Mouse (Mus musculus): ENCODE measurements around the gene Dock6. TPM values are rescaled to one million over a fixed set of nuclear protein-coding genes. Genes with fewer than 3 reads are reported as not detected.
"Not testable (repeated sequence)": the region's sequence is repeated elsewhere in the genome, so short reads cannot be mapped to it uniquely, and the experiment has no call there.

Gene Dock6
- 42.3 and 42.6 TPM in 2 replicates for polyA plus RNA-seq (2012; rRNA removed)

- Histone ChIP-seq H3K4me3 (ENCODE audit: insufficient read depth, low read length) (peak within 1 kb of the TSS; percentile 34), H3K27ac (ENCODE audit: insufficient read depth, low read length) (no peak within 1 kb of the TSS), H3K4me1 (ENCODE audit: control insufficient read depth, insufficient read depth, low read length) (no peaks in the 10 kb centered on the region)
- TF ChIP-seq POLR2A (IDR thresholded peaks at IDR 0.05; ENCODE audit: extremely low read depth, insufficient read depth, low read length) (no peak), CTCF (IDR thresholded peaks at IDR 0.05; ENCODE audit: extremely low read depth, insufficient read depth, low read length) (no peak)
These were observed at the start of gene Dock6 for GRCm38 (mm10) chr9:21852128-21853091. Gene Dock6 (minus strand): TSS chr9:21852635.

- TF ChIP-seq POLR2A (IDR thresholded peaks at IDR 0.05; ENCODE audit: extremely low read depth, insufficient read depth, low read length), result peak; percentile 52; the same call in 1 of the 2 replicates
- TF ChIP-seq CTCF (IDR thresholded peaks at IDR 0.05; ENCODE audit: extremely low read depth, insufficient read depth, low read length), result no peak
- H3K4me3 ChIP-seq (ENCODE audit: insufficient read depth, low read length), result peak overlapping the region; percentile 43
- no peaks in the 10 kb centered on the region for H3K4me1 ChIP-seq (ENCODE audit: control insufficient read depth, insufficient read depth, low read length)
- no peak overlapping the region for H3K27ac ChIP-seq (ENCODE audit: insufficient read depth, low read length)
These were observed 48.9 kb upstream of the Dock6 start for GRCm38 (mm10) chr9:21901223-21901820.

DNA sequence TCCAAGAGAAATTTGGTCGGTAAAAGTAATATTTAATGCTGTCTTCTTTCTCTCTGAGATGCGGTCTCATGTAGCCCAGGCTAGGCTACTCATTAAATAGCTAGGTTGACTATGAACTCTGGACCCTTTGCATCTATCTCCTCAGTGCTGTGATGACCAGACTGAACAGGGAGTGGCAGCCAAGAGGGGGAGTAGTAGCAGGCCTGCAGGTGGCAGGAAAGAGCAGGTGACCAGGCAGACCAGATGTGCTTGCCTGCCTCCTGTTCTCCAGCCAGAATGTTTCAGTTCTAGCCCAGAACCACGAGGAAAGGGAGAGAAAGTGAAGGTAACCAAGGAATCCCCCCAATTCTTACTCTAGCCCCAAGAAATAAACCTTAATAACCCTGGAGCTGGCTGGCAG, 36.8 kb upstream of the Dock6 start:
- Histone ChIP-seq H3K27ac (ENCODE audit: insufficient read depth, low read length) (no peak overlapping the region), H3K4me1 (ENCODE audit: control insufficient read depth, insufficient read depth, low read length) (no peaks in the 10 kb centered on the region), H3K4me3 (ENCODE audit: insufficient read depth, low read length) (no peak overlapping the region)
- no peak for TF ChIP-seq CTCF (IDR thresholded peaks at IDR 0.05; ENCODE audit: extremely low read depth, insufficient read depth, low read length)

DNA sequence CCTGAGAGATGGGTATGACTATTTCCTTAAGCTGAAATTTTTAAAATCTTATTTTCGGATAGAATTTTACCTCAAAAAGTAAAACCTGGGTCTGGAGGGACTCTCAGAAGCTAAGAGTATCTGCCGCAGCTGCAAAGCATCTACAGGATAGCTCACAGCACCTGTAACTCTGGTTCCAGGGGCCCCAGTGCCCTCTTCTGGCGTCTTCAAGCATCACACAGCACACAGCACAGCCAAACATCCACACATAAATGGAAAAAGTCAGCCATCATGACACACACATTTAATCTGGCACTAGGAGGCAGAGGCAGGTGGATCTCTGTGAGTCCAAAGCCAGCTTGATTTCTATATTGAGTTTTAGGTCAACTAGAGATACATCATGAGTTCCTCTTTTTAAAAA, 24.2 kb upstream of the Dock6 start:
- H3K27ac ChIP-seq (ENCODE audit: insufficient read depth, low read length), result no peak overlapping the region
- TF ChIP-seq POLR2A (IDR thresholded peaks at IDR 0.05; ENCODE audit: extremely low read depth, insufficient read depth, low read length), result no peak
- 0 out of 2 replicates have a peak, but pooled peaks have one; percentile 8 for TF ChIP-seq CTCF (IDR thresholded peaks at IDR 0.05; ENCODE audit: extremely low read depth, insufficient read depth, low read length)
- H3K4me1 ChIP-seq (ENCODE audit: control insufficient read depth, insufficient read depth, low read length), result no peaks in the 10 kb centered on the region
- no peak overlapping the region for H3K4me3 ChIP-seq (ENCODE audit: insufficient read depth, low read length)

DNA sequence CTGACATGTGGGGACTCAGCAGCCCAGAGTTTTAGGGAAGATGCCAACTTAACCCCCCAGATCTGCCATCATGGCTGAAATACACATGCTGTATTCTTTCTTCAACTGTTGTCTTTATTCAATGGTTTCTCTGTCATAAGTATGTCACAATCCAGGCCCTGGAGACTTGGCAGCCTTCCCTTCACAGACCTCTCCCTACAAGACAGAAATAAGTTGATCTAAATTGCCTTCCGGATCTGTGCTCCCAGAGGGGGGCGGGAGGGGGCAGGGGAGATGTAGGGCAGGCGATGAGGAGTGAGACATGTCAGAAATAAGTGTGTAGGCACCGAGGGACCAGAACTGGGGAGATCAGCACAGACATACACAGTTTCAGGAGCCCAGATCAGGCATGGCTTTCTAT, 19.8 kb upstream of the Dock6 start:
- H3K27ac ChIP-seq (ENCODE audit: insufficient read depth, low read length), result no peak overlapping the region

DNA sequence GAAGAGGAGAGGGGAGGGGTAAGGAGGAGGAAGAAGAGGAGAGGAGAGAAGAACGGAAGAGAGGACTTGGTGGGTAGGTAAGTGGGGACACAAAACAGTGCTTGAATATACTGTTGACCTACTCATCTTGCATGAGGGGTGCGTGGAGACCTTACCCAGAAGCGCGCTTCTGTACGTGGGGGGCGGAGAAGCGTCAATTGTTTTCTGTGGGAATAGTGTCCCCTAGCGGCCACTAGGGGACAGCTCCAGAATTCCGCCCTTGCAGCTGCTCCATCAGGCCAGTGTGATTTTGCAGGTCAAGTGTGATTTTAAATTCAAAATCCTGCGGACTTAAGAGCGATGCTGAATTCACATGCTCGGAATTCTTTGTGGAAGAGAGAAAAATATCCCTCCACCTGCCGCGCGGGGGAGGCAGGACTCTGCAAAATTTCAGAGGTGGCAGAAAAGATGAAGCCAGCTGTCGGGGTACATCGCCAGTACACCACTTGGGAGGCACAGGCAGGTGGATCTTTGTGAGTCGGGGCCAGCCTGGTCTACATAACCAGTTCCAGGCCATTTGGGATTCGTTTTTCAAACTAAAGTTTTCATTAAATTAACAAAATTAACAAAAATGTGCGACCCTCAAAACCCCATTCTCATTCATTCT, 18.6 kb upstream of the Dock6 start:
- Histone ChIP-seq H3K4me1 (ENCODE audit: control insufficient read depth, insufficient read depth, low read length) (0 out of 2 replicates have a peak, but pooled peaks cover 1% of the 10 kb centered on the region), H3K27ac (ENCODE audit: insufficient read depth, low read length) (no peak overlapping the region), H3K4me3 (ENCODE audit: insufficient read depth, low read length) (no peak overlapping the region)
- TF ChIP-seq CTCF (IDR thresholded peaks at IDR 0.05; ENCODE audit: extremely low read depth, insufficient read depth, low read length), result peak; percentile 78
- no peak for TF ChIP-seq POLR2A (IDR thresholded peaks at IDR 0.05; ENCODE audit: extremely low read depth, insufficient read depth, low read length)

More for the DNA sequence above, 19.8 kb upstream of the Dock6 start:
- TF ChIP-seq CTCF (IDR thresholded peaks at IDR 0.05; ENCODE audit: extremely low read depth, insufficient read depth, low read length), result no peak
- no peak for TF ChIP-seq POLR2A (IDR thresholded peaks at IDR 0.05; ENCODE audit: extremely low read depth, insufficient read depth, low read length)
- 0 out of 2 replicates have a peak, but pooled peaks cover 1% of the 10 kb centered on the region for H3K4me1 ChIP-seq (ENCODE audit: control insufficient read depth, insufficient read depth, low read length)
- H3K4me3 ChIP-seq (ENCODE audit: insufficient read depth, low read length), result no peak overlapping the region

GRCm38 (mm10) chr9:21869290-21869689, 16.9 kb upstream of the Dock6 start:
- not testable (repeated sequence) for H3K4me1 ChIP-seq (ENCODE audit: control insufficient read depth, insufficient read depth, low read length); H3K4me3 ChIP-seq (ENCODE audit: insufficient read depth, low read length); H3K27ac ChIP-seq (ENCODE audit: insufficient read depth, low read length)

DNA sequence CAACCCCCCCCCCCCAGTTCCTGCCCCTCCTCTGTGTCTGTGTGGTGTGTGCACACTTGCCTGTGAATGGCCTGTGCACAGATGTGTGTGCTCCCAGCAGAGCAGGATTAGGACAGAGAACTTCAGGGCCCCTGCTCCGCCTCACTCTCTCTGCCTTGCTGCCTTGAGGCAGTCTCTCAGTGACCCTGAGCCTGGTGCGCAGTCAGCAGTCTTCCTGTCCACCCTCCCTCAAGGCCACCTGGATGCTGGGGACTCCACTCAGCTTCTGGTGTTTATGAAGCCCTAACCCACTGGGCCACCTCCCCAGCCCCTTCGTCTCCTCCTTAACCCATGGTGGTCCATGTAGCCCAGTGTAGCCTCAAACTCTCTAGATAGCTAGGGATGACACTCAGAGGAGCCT, 15.3 kb upstream of the Dock6 start:
- TF ChIP-seq CTCF (IDR thresholded peaks at IDR 0.05; ENCODE audit: extremely low read depth, insufficient read depth, low read length), result no peak
- no peak for TF ChIP-seq POLR2A (IDR thresholded peaks at IDR 0.05; ENCODE audit: extremely low read depth, insufficient read depth, low read length)
- Histone ChIP-seq H3K4me3 (ENCODE audit: insufficient read depth, low read length) (no peak overlapping the region), H3K27ac (ENCODE audit: insufficient read depth, low read length) (no peak overlapping the region), H3K4me1 (ENCODE audit: control insufficient read depth, insufficient read depth, low read length) (0 out of 2 replicates have a peak, but pooled peaks cover 1% of the 10 kb centered on the region)

GRCm38 (mm10) chr9:21866641-21867040, 14.2 kb upstream of the Dock6 start:
- Histone ChIP-seq H3K4me1 (ENCODE audit: control insufficient read depth, insufficient read depth, low read length) (0 out of 2 replicates have a peak, but pooled peaks cover 1% of the 10 kb centered on the region), H3K27ac (ENCODE audit: insufficient read depth, low read length) (peak overlapping the region; percentile 40; the same call in 1 of the 2 replicates)

More at GRCm38 (mm10) chr9:21866641-21867040, 14.2 kb upstream of the Dock6 start:
- TF ChIP-seq CTCF (IDR thresholded peaks at IDR 0.05; ENCODE audit: extremely low read depth, insufficient read depth, low read length), result no peak
- no peak for TF ChIP-seq POLR2A (IDR thresholded peaks at IDR 0.05; ENCODE audit: extremely low read depth, insufficient read depth, low read length)
- no peak overlapping the region for H3K4me3 ChIP-seq (ENCODE audit: insufficient read depth, low read length)
